Mouse (Mus musculus): ENCODE results near the gene Tmem147. TPM values are rescaled to one million over a fixed set of nuclear protein-coding genes. Genes with fewer than 3 reads are reported as not detected.
"Not testable (repeated sequence)": the region's sequence is repeated elsewhere in the genome, so short reads cannot be mapped to it uniquely, and the experiment has no call there.

Gene Tmem147
- polyA plus RNA-seq, 1 experiment from 2014 or later, result 323 TPM

DNA sequence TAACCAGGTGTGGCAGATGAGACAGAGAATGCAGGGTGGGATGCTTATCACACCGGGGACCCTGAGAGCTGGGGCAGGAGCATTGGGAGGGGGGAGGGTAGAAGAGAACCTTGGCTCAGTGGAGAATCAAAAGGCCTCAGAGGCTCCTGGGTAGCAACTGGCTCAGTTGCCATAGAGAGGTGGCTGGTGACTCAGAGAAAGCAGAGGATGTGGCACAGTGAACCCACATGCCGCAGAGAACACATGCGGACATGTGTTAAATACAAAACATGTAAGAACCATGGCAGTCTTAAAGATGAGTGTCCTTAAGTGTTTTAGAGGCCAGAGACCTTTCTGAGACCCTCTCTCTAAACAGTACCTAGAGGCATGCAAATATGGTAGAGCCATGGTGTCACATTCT, 6.9 kb upstream of the Tmem147 start:
- WGBS, result 81% methylated on average over 3 of the region's 3 CpGs
- peaks cover 3% of the 10 kb centered on the region; the same call in 1 of the 2 replicates for H3K4me1 ChIP-seq (ENCODE audit: control insufficient read depth, insufficient read depth, low read length)
- no peak for ATAC-seq (ENCODE audit: low read depth)
- no peak overlapping the region for H3K9ac ChIP-seq (replicated peaks; ENCODE audit: low read depth, low read length)
- no peak overlapping the region for H3K27ac ChIP-seq (ENCODE audit: low read depth, low read length)
- no peak overlapping the region for H3K4me3 ChIP-seq (ENCODE audit: low read depth, low read length)
- peaks cover 39% of the 10 kb centered on the region for H3K36me3 ChIP-seq (ENCODE audit: control insufficient read depth, insufficient read depth, low read length)
- H3K4me2 ChIP-seq (ENCODE audit: low read depth, low read length), result no peak overlapping the region
- no peaks in the 10 kb centered on the region for H3K9me3 ChIP-seq (ENCODE audit: control insufficient read depth, low read length)
- H3K27me3 ChIP-seq (ENCODE audit: control insufficient read depth, insufficient read depth, low read length), result no peaks in the 10 kb centered on the region

- H3K27me3 ChIP-seq (ENCODE audit: control insufficient read depth, insufficient read depth, low read length); H3K9me3 ChIP-seq (ENCODE audit: control insufficient read depth, low read length): not testable (repeated sequence)
- Histone ChIP-seq H3K27ac (ENCODE audit: low read depth, low read length) (peak overlapping the region; percentile 94), H3K36me3 (ENCODE audit: control insufficient read depth, insufficient read depth, low read length) (peaks cover 18% of the 10 kb centered on the region), H3K9ac (replicated peaks; ENCODE audit: low read depth, low read length) (peak overlapping the region; percentile 80), H3K4me2 (ENCODE audit: low read depth, low read length) (peak overlapping the region; percentile 72), H3K4me3 (ENCODE audit: low read depth, low read length) (peak overlapping the region; percentile 78), H3K4me1 (ENCODE audit: control insufficient read depth, insufficient read depth, low read length) (peaks cover 21% of the 10 kb centered on the region)
- 10% methylated on average over 19 of the region's 22 CpGs for WGBS
- peak; percentile 26 for ATAC-seq (ENCODE audit: low read depth)
Observed at GRCm38 (mm10) chr7:30730064-30730722, 853 bp upstream of the Tmem147 start.

GRCm38 (mm10) chr7:30728739-30729395, 473 bp downstream of the Tmem147 start:
- peaks cover 21% of the 10 kb centered on the region for H3K4me1 ChIP-seq (ENCODE audit: control insufficient read depth, insufficient read depth, low read length)
- no peaks in the 10 kb centered on the region for H3K27me3 ChIP-seq (ENCODE audit: control insufficient read depth, insufficient read depth, low read length)
- H3K4me3 ChIP-seq (ENCODE audit: low read depth, low read length), result peak overlapping the region; percentile 78
- WGBS, result 8% methylated on average over 26 of the region's 26 CpGs
- peak overlapping the region; percentile 72 for H3K4me2 ChIP-seq (ENCODE audit: low read depth, low read length)
- H3K9me3 ChIP-seq (ENCODE audit: control insufficient read depth, low read length), result no peaks in the 10 kb centered on the region
- peaks cover 11% of the 10 kb centered on the region for H3K36me3 ChIP-seq (ENCODE audit: control insufficient read depth, insufficient read depth, low read length)
- peak; percentile 44 for ATAC-seq (ENCODE audit: low read depth)
- peak overlapping the region; percentile 94 for H3K27ac ChIP-seq (ENCODE audit: low read depth, low read length)
- H3K9ac ChIP-seq (replicated peaks; ENCODE audit: low read depth, low read length), result peak overlapping the region; percentile 80

DNA sequence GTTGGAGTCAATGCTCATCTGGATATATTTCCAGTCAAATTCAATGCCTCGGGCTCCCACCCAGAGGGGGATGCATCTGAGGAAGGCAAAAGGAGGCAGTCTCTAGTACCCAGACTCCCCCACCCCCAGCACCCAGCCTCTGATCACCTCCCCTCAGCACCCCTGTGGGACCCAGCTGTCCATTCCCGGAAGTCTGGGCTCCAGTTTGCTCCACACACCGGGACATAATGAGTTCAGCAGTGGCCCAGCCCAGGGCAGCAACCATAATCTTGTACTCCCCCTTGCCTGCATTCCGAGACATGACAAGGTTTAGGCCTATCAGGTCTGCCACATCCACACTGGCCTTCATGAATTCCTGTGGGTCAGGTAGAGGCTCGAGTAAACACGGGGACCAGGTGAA, 1.1 kb downstream of the Tmem147 start:
- WGBS, result 87% methylated on average over 6 of the region's 6 CpGs
- H3K27ac ChIP-seq (ENCODE audit: low read depth, low read length), result no peak overlapping the region

DNA sequence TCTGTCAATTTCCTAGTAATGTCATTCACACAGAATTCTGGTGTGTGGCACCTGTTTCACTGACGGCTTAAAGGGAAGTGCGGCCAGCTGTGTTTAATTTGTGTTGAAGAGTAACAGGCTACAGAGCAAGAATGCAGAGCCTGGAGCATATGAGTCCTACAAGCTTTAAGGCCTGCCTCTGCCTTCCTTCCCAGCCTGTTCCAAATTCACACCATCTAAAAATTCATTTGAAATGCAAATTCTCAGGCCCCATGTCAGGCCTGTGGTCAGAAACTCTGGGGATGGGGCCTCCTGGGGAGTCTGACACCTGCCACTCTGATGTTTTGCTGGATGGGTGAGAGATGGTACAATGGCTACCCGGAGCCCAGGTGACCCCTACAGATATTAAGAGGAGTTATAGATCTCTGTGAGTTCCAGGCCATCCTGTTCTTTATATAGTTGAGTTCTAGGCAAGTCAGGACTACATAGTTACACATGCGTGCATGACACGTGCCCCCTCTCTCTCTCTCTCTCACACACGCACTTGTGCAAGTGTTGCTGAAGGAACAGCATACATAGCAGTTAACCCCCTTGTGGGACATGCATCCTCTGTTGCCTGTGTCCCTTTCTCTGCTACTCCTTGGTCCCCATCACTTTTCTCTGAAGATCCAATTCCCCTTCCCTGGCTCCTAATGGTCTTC, 5.9 kb downstream of the Tmem147 start:
- Histone ChIP-seq H3K27me3 (ENCODE audit: control insufficient read depth, insufficient read depth, low read length) (no peaks in the 10 kb centered on the region), H3K4me1 (ENCODE audit: control insufficient read depth, insufficient read depth, low read length) (peaks cover 6% of the 10 kb centered on the region), H3K27ac (ENCODE audit: low read depth, low read length) (no peak overlapping the region), H3K36me3 (ENCODE audit: control insufficient read depth, insufficient read depth, low read length) (0 out of 2 replicates have a peak, but pooled peaks cover 4% of the 10 kb centered on the region), H3K9ac (replicated peaks; ENCODE audit: low read depth, low read length) (no peak overlapping the region), H3K4me2 (ENCODE audit: low read depth, low read length) (no peak overlapping the region), H3K9me3 (ENCODE audit: control insufficient read depth, low read length) (no peaks in the 10 kb centered on the region), H3K4me3 (ENCODE audit: low read depth, low read length) (no peak overlapping the region)
- ATAC-seq (ENCODE audit: low read depth), result no peak
- 73% methylated on average over 6 of the region's 6 CpGs for WGBS

More for the DNA sequence above, 1.1 kb downstream of the Tmem147 start:
- H3K9ac ChIP-seq (replicated peaks; ENCODE audit: low read depth, low read length), result peak overlapping the region; percentile 80; the same call in 1 of the 2 replicates
- H3K4me3 ChIP-seq (ENCODE audit: low read depth, low read length), result peak overlapping the region; percentile 78; the same call in 1 of the 2 replicates
- peak overlapping the region; percentile 72 for H3K4me2 ChIP-seq (ENCODE audit: low read depth, low read length)
- ATAC-seq (ENCODE audit: low read depth), result no peak
- H3K27me3 ChIP-seq (ENCODE audit: control insufficient read depth, insufficient read depth, low read length), result no peaks in the 10 kb centered on the region
- peaks cover 10% of the 10 kb centered on the region for H3K36me3 ChIP-seq (ENCODE audit: control insufficient read depth, insufficient read depth, low read length)
- H3K9me3 ChIP-seq (ENCODE audit: control insufficient read depth, low read length), result no peaks in the 10 kb centered on the region
- peaks cover 21% of the 10 kb centered on the region for H3K4me1 ChIP-seq (ENCODE audit: control insufficient read depth, insufficient read depth, low read length)

- H3K4me2 ChIP-seq (ENCODE audit: low read depth, low read length), result no peak overlapping the region
Observed at GRCm38 (mm10) chr7:30721286-30721685, 8.1 kb downstream of the Tmem147 start.

DNA sequence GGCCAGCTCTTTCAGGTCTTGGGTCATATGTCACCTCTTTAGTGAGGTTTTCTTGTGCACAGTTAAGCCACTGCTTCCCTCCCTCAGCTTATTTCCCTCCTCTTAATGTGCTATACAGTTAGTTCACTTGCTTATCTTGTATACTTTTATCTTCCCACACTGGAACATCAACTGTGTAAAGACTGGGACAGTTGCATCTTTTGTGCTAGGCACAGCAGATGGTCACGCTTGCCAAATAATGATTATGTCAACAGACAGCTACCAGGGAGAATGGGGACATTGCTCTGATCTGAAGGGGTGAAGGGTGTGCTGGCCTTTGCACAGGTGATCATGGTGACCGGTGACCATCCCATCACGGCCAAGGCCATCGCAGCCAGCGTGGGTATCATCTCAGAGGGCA, 9.7 kb downstream of the Tmem147 start:
- H3K27ac ChIP-seq (ENCODE audit: low read depth, low read length), result no peak overlapping the region
- H3K9me3 ChIP-seq (ENCODE audit: control insufficient read depth, low read length), result no peaks in the 10 kb centered on the region
- WGBS, result 92% methylated on average over 5 of the region's 5 CpGs
- ATAC-seq (ENCODE audit: low read depth), result no peak
- 0 out of 2 replicates have a peak, but pooled peaks cover 4% of the 10 kb centered on the region for H3K4me1 ChIP-seq (ENCODE audit: control insufficient read depth, insufficient read depth, low read length)
- no peak overlapping the region for H3K4me2 ChIP-seq (ENCODE audit: low read depth, low read length)
- peaks cover 5% of the 10 kb centered on the region; the same call in 1 of the 2 replicates for H3K27me3 ChIP-seq (ENCODE audit: control insufficient read depth, insufficient read depth, low read length)
- H3K9ac ChIP-seq (replicated peaks; ENCODE audit: low read depth, low read length), result no peak overlapping the region
- H3K36me3 ChIP-seq (ENCODE audit: control insufficient read depth, insufficient read depth, low read length), result no peaks in the 10 kb centered on the region
- no peak overlapping the region for H3K4me3 ChIP-seq (ENCODE audit: low read depth, low read length)

More at GRCm38 (mm10) chr7:30721286-30721685, 8.1 kb downstream of the Tmem147 start:
- Histone ChIP-seq H3K9me3 (ENCODE audit: control insufficient read depth, low read length) (no peaks in the 10 kb centered on the region), H3K4me3 (ENCODE audit: low read depth, low read length) (no peak overlapping the region), H3K27ac (ENCODE audit: low read depth, low read length) (no peak overlapping the region), H3K4me1 (ENCODE audit: control insufficient read depth, insufficient read depth, low read length) (0 out of 2 replicates have a peak, but pooled peaks cover 4% of the 10 kb centered on the region), H3K36me3 (ENCODE audit: control insufficient read depth, insufficient read depth, low read length) (no peaks in the 10 kb centered on the region), H3K9ac (replicated peaks; ENCODE audit: low read depth, low read length) (no peak overlapping the region), H3K27me3 (ENCODE audit: control insufficient read depth, insufficient read depth, low read length) (peaks cover 5% of the 10 kb centered on the region; the same call in 1 of the 2 replicates)
- 48% methylated on average over 7 of the region's 7 CpGs for WGBS
- ATAC-seq (ENCODE audit: low read depth), result no peak

DNA sequence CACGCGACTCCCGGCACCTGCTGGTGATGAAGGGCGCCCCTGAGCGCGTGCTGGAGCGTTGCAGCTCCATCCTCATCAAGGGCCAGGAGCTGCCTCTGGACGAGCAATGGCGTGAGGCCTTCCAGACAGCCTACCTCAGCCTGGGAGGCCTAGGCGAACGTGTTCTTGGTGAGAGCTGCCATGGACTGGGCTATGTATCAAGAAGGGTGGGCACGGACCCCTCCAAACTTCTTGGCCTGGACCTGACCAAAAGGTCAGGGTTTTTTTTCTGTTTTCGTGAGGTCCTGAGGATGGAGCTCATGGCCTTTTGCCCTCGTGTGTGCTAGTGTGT, 11.7 kb downstream of the Tmem147 start:
- WGBS, result 10% methylated on average over 14 of the region's 14 CpGs
- Histone ChIP-seq H3K9ac (replicated peaks; ENCODE audit: low read depth, low read length) (no peak overlapping the region), H3K4me3 (ENCODE audit: low read depth, low read length) (peak overlapping the region; percentile 25), H3K27me3 (ENCODE audit: control insufficient read depth, insufficient read depth, low read length) (peaks cover 5% of the 10 kb centered on the region; the same call in 1 of the 2 replicates), H3K27ac (ENCODE audit: low read depth, low read length) (no peak overlapping the region), H3K36me3 (ENCODE audit: control insufficient read depth, insufficient read depth, low read length) (no peaks in the 10 kb centered on the region), H3K4me2 (ENCODE audit: low read depth, low read length) (peak overlapping the region; percentile 46), H3K9me3 (ENCODE audit: control insufficient read depth, low read length) (no peaks in the 10 kb centered on the region), H3K4me1 (ENCODE audit: control insufficient read depth, insufficient read depth, low read length) (0 out of 2 replicates have a peak, but pooled peaks cover 4% of the 10 kb centered on the region)
- ATAC-seq (ENCODE audit: low read depth), result peak; percentile 47
